Mouse (Mus musculus) myocyte (in vitro differentiated cells): ENCODE results near the gene Hoxc10. TPM values are rescaled to one million over a fixed set of nuclear protein-coding genes. Genes with fewer than 3 reads are reported as not detected.

ENCODE experiments used
- H3K27me3 ChIP-seq: one replicate; pipeline ENCODE4 v1.6.1; 2011; ENCODE audit not compliant: control insufficient read depth, insufficient read depth, insufficient read length
- H3K36me3 ChIP-seq: one replicate; pipeline ENCODE4 v1.6.1; 2011; ENCODE audit not compliant: control insufficient read depth, insufficient read depth
- H3K4me2 ChIP-seq: one replicate; pipeline ENCODE4 v1.6.1; 2011; ENCODE audit warnings: low read depth, control low read depth
- H3K4me3 ChIP-seq: one replicate; pipeline ENCODE4 v1.5.1; 2011; ENCODE audit warnings: mild to moderate bottlenecking, control low read depth, moderate library complexity
- H3K79me2 ChIP-seq: one replicate; pipeline ENCODE4 v1.6.1; 2011; ENCODE audit not compliant: control insufficient read depth, insufficient read depth
- H3ac ChIP-seq: one replicate; pipeline ENCODE4 v1.6.1; 2011; ENCODE audit not compliant: control insufficient read depth, insufficient read length
- CEBPB ChIP-seq: IDR thresholded peaks from 2 replicates; pipeline ENCODE4 v1.6.1; 2011; ENCODE audit warnings: mild to moderate bottlenecking, moderate library complexity; ENCODE audit not compliant: poor library complexity, insufficient read depth, severe bottlenecking
- E2F4 ChIP-seq: IDR thresholded peaks from one replicate; pipeline ENCODE4 v1.6.1; 2011; ENCODE audit warnings: mild to moderate bottlenecking, control low read depth, moderate library complexity; ENCODE audit not compliant: insufficient read depth
- MAX ChIP-seq: IDR thresholded peaks from one replicate; pipeline ENCODE4 v1.6.1; 2011; ENCODE audit warnings: low read depth, mild to moderate bottlenecking, control low read depth
- MYOD1 ChIP-seq, 3 experiments: IDR thresholded peaks; one replicate each; pipeline ENCODE4 v1.6.1; 2011; ENCODE audit warnings: control low read depth in 2 of 3, low read depth in 2 of 3, mild to moderate bottlenecking in 2 of 3, moderate library complexity in 1 of 3; ENCODE audit not compliant: insufficient read length in 2 of 3, control insufficient read depth in 1 of 3
- MYOG ChIP-seq, 3 experiments: IDR thresholded peaks; one replicate each; pipeline ENCODE4 v1.6.1; 2011; ENCODE audit warnings: control low read depth in 2 of 3, low read depth in 2 of 3, mild to moderate bottlenecking in 2 of 3; ENCODE audit not compliant: insufficient read length in 2 of 3, control insufficient read depth in 1 of 3, insufficient read depth in 1 of 3
- POLR2A ChIP-seq: IDR thresholded peaks from one replicate; pipeline ENCODE4 v1.6.1; 2011; ENCODE audit warnings: low read depth, mild to moderate bottlenecking, control low read depth, moderate library complexity; ENCODE audit not compliant: insufficient read length
- POLR2AphosphoS2 ChIP-seq: IDR thresholded peaks from one replicate; pipeline ENCODE4 v1.6.1; 2011; ENCODE audit warnings: low read depth, control low read depth; ENCODE audit not compliant: insufficient read length
- REST ChIP-seq: IDR thresholded peaks from one replicate; pipeline ENCODE4 v1.6.1; 2011; ENCODE audit warnings: mild to moderate bottlenecking, control low read depth, moderate library complexity; ENCODE audit not compliant: insufficient read depth, insufficient read length
- SRF ChIP-seq: IDR thresholded peaks from one replicate; pipeline ENCODE4 v1.6.1; 2011; ENCODE audit warnings: low read depth; ENCODE audit not compliant: control insufficient read depth, insufficient read length
- TCF12 ChIP-seq: IDR thresholded peaks from one replicate; pipeline ENCODE4 v1.6.1; 2011; ENCODE audit warnings: mild to moderate bottlenecking, control low read depth; ENCODE audit not compliant: poor library complexity, insufficient read depth, severe bottlenecking
- TCF3 ChIP-seq: IDR thresholded peaks from one replicate; pipeline ENCODE4 v1.6.1; 2011; ENCODE audit warnings: low read depth, control low read depth; ENCODE audit not compliant: insufficient read length
- USF1 ChIP-seq: IDR thresholded peaks from one replicate; pipeline ENCODE4 v1.6.1; 2011; ENCODE audit warnings: low read depth, mild to moderate bottlenecking, control low read depth, moderate library complexity
- polyA plus RNA-seq: library from polyadenylated mRNA; unstranded; fragments of >200 nt; fragmentation: generic; extraction: Trizol; gene quantifications from one replicate; pipeline ENCODE4 v1.2.1, GENCODE M21; 2012; ENCODE audit warnings: missing spikeins

Hoxc10 gene
- polyA plus RNA-seq, 1 experiment, result 43.5 TPM

DNA sequence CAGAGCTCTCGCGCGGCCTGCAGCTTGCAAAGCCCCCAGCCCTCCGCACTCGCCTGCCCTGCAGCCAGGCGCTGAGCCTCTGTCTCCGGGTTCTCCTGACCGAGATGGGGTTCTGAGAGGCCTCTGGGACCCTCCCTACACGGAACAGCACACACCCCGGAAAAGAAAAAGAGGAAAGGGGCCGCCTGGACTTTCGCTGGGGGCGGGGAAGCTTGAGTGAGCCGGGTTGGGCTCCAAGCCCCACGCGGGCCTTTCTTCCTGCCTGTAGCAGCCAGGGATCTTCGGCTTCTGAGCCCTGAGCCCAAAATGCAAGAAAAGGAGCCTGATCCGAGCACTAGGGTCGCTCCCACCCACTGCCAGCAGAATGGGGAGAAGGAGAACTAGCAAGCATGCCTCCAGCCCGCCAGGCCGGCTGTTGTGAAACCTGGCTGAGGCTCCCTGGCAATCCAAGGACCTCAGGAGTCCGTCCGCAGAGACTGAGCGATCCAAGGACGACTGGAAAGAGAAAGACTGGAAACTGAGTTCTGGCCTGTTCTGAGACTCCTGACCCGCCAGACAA is 45.4 kb downstream of the Hoxc10 start:
- H3ac ChIP-seq, result no peak overlapping the region
- no peaks in the 10 kb centered on the region for H3K36me3 ChIP-seq
- no peak for TF ChIP-seq MYOG (IDR thresholded peaks at IDR 0.05; ENCODE audit: control insufficient read depth in 1 of 3, insufficient read depth in 1 of 3, insufficient read length in 2 of 3, low read depth in 2 of 3)
- no peak for TF ChIP-seq TCF12
- TF ChIP-seq USF1, result no peak
- no peak for TF ChIP-seq SRF
- no peak for TF ChIP-seq REST
- TF ChIP-seq CEBPB, result no peak
- no peak for TF ChIP-seq TCF3
- no peak for TF ChIP-seq POLR2A
- no peak for TF ChIP-seq E2F4
- TF ChIP-seq MYOD1 (IDR thresholded peaks at IDR 0.05; ENCODE audit: control insufficient read depth in 1 of 3, insufficient read length in 2 of 3, low read depth in 2 of 3), result no peak
- no peak for TF ChIP-seq POLR2AphosphoS2
- no peak for TF ChIP-seq MAX
- H3K79me2 ChIP-seq, result peaks cover 34% of the 10 kb centered on the region
- H3K4me2 ChIP-seq, result no peak overlapping the region
- no peaks in the 10 kb centered on the region for H3K27me3 ChIP-seq
- no peak overlapping the region for H3K4me3 ChIP-seq

DNA sequence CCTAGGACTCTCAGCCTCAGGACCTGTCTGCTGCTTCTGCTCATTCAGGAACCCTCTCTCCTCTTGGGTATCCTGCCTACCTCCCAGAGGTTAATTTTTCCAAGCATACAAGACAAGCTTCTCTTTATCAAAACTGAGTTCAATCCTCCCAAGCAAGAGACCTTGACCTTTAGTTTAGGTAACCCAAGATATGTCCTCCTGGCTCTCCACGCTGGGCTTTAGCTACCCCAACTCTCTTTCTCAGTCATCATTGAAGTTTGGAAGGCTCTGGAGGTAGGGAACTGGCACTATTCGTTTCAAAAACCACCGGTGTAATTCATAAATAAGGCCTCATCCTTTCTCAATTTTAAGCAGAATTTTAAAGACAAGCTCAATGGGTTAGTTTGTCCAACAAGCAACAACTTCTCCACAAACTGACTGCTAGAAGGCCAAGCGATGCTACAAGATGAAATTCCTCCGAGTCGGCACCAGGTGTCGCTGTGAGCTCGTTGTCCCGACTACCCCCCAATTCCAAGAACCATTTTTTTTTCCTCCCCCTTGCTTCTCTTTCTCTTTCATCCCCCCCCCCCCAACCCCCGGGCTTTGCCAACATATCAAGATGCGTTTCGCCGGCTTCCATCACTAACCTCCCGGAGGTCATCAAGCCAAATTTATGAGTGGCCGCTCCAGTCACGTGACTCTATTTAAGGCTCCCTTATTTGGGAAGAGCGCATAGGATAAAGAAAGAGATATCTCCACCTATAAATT is 46.8 kb downstream of the Hoxc10 start:
- H3K27me3 ChIP-seq, result no peaks in the 10 kb centered on the region
- no peak overlapping the region for H3K4me3 ChIP-seq
- H3K79me2 ChIP-seq, result peaks cover 20% of the 10 kb centered on the region
- H3K4me2 ChIP-seq, result no peak overlapping the region
- H3ac ChIP-seq, result no peak overlapping the region
- no peak for TF ChIP-seq REST
- peak; percentile 60 for TF ChIP-seq USF1
- no peak for TF ChIP-seq POLR2A
- no peak for TF ChIP-seq MYOG (IDR thresholded peaks at IDR 0.05; ENCODE audit: control insufficient read depth in 1 of 3, insufficient read depth in 1 of 3, insufficient read length in 2 of 3, low read depth in 2 of 3)
- peak; percentile 33 for TF ChIP-seq POLR2AphosphoS2
- TF ChIP-seq MAX, result no peak
- no peak for TF ChIP-seq CEBPB
- H3K36me3 ChIP-seq, result no peaks in the 10 kb centered on the region

DNA sequence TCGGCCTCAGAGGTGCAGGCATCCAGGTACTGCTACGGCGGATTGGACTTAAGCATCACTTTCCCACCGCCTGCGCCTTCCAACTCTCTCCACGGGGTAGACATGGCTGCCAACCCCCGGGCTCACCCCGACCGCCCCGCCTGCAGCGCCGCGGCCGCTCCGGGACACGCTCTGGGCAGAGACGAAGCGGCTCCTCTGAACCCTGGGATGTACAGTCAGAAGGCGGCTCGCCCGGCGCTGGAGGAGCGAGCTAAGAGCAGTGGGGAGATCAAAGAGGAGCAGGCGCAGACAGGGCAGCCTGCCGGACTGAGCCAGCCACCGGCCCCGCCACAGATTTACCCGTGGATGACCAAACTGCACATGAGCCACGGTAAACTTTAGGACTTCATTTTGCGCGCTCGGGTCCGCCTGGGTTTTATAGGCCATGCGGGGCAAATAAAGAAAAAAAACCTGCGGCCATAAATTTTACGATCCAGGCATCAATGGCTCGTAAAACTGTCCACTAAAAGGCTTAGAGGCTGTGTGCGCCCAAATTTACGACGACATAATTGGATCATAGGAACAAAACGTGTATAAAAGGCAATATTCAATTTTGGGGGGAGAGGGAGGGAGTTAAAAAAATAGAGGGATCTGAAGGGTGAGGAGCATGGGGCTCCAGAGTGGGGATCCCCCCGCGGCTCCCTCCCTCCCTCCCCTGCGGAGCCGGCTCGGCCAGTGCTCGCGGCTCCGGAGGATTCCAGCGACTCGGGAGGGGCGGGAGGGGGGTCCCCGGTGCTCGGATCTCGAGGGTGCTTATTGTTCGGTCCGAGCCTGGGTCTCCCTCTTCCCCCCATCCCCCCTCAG is 47.8 kb downstream of the Hoxc10 start:
- no peaks in the 10 kb centered on the region for H3K36me3 ChIP-seq
- no peak overlapping the region for H3K4me2 ChIP-seq
- peaks cover 10% of the 10 kb centered on the region for H3K79me2 ChIP-seq
- no peak overlapping the region for H3K4me3 ChIP-seq
- TF ChIP-seq CEBPB (no peak), POLR2AphosphoS2 (peak; percentile 37)
- H3ac ChIP-seq, result no peak overlapping the region
- H3K27me3 ChIP-seq, result no peaks in the 10 kb centered on the region

DNA sequence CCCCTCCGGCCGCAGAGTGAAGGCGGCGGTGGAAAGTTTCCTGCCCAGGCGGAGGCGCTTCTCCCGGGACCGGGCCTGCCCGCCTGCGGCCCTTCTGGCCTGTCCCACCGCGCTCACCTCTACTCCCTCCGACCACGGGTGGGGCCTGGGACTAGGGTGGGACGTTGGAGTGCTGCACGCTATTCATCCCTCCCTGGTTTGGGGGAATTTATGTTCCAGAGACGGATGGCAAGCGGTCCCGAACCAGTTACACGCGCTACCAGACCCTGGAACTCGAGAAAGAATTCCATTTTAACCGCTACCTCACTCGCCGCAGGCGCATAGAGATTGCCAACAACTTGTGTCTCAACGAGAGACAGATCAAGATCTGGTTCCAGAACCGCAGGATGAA is 48.4 kb downstream of the Hoxc10 start:
- H3K27me3 ChIP-seq, result no peaks in the 10 kb centered on the region

More for the DNA sequence above, 48.4 kb downstream of the Hoxc10 start:
- Histone ChIP-seq H3K79me2 (peaks cover 4% of the 10 kb centered on the region), H3K4me3 (no peak overlapping the region), H3K4me2 (no peak overlapping the region), H3ac (no peak overlapping the region), H3K36me3 (no peaks in the 10 kb centered on the region)
- TF ChIP-seq E2F4 (no peak), TCF12 (no peak), CEBPB (no peak), USF1 (no peak)
